Mouse (Mus musculus) layer of hippocampus, postnatal 25 days (tissue): Measurements from ENCODE around the gene Ing3. TPM values are rescaled to one million over a fixed set of nuclear protein-coding genes. Genes with fewer than 3 reads are reported as not detected.

Source experiments
- DNase-seq, 2 experiments: peaks; one replicate each; pipeline ENCODE4 v3.0.0; 2022; ENCODE audit warnings: mixed read lengths in 2 of 2, low spot score in 1 of 2; ENCODE audit errors: extremely low spot score in 1 of 2
- total RNA-seq, 2 experiments: library from RNA; stranded (reverse); gene quantifications; 2 replicates each; pipeline ENCODE4 v1.2.3; 2021

Gene Ing3
- total RNA-seq, 2 experiments from 2014 or later, result 26.6 to 28.1 TPM

- DNase-seq, result no peak
These were observed 41.1 kb downstream of the Ing3 start for GRCm38 (mm10) chr6:21990181-21991135.

- DNase-seq, result no peak
These were observed 41.8 kb downstream of the Ing3 start for GRCm38 (mm10) chr6:21991151-21991550.

- DNase-seq, result no peak
These were observed 43.7 kb downstream of the Ing3 start for GRCm38 (mm10) chr6:21993070-21993469.

GRCm38 (mm10) chr6:21998131-21998530 is 48.8 kb downstream of the Ing3 start:
- no peak for DNase-seq

GRCm38 (mm10) chr6:21999025-21999424 is 49.7 kb downstream of the Ing3 start:
- no peak for DNase-seq

- DNase-seq, result no peak
These were observed 50.7 kb downstream of the Ing3 start for GRCm38 (mm10) chr6:22000086-22000485.

GRCm38 (mm10) chr6:22000881-22001280 is 51.5 kb downstream of the Ing3 start:
- DNase-seq, result no peak

- DNase-seq, result no peak
These were observed 52.0 kb downstream of the Ing3 start for GRCm38 (mm10) chr6:22001284-22001916.

GRCm38 (mm10) chr6:22002521-22003199 is 53.3 kb downstream of the Ing3 start:
- DNase-seq, result no peak

- DNase-seq, result no peak
These were observed 53.8 kb downstream of the Ing3 start for GRCm38 (mm10) chr6:22003200-22003587.

- DNase-seq, result no peak
These were observed 54.7 kb downstream of the Ing3 start for GRCm38 (mm10) chr6:22003959-22004543.

- DNase-seq, result no peak
These were observed 59.0 kb downstream of the Ing3 start for GRCm38 (mm10) chr6:22008346-22008745.

GRCm38 (mm10) chr6:22010258-22010657 is 60.9 kb downstream of the Ing3 start:
- no peak for DNase-seq

- DNase-seq, result no peak
These were observed 61.5 kb downstream of the Ing3 start for GRCm38 (mm10) chr6:22010761-22011281.

GRCm38 (mm10) chr6:22011546-22011945 is 62.2 kb downstream of the Ing3 start:
- no peak for DNase-seq

- DNase-seq, result no peak
These were observed 62.7 kb downstream of the Ing3 start for GRCm38 (mm10) chr6:22012099-22012498.

- DNase-seq, result no peak
These were observed 63.1 kb downstream of the Ing3 start for GRCm38 (mm10) chr6:22012501-22012900.

GRCm38 (mm10) chr6:22013394-22013793 is 64.0 kb downstream of the Ing3 start:
- no peak for DNase-seq

GRCm38 (mm10) chr6:22014291-22014911 is 65.0 kb downstream of the Ing3 start:
- no peak for DNase-seq

- DNase-seq, result no peak
These were observed 68.3 kb downstream of the Ing3 start for GRCm38 (mm10) chr6:22017631-22018030.
